Mouse (Mus musculus): ENCODE data around the gene Magi2.

The Magi2 gene

DNA sequence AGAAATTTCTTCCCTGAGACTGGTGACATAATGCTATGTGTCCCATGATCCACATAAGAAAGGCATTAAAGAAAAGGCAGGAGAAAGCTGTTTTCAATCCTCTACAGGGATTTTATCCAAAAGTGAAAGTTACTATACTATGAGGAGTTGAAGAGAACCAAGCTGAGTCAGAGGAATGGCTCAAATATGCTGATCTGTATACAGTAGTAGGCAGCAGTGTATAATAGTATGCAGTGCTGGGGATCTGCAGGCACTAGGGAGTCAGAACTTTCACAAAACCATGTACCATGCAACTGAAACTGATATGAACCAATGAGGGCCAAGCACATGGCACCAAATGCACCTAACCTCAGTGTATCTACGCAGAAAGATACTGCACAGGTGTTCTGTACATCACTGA lies 855.5 kb downstream of the Magi2 start:
- no peak for DNase-seq

DNA sequence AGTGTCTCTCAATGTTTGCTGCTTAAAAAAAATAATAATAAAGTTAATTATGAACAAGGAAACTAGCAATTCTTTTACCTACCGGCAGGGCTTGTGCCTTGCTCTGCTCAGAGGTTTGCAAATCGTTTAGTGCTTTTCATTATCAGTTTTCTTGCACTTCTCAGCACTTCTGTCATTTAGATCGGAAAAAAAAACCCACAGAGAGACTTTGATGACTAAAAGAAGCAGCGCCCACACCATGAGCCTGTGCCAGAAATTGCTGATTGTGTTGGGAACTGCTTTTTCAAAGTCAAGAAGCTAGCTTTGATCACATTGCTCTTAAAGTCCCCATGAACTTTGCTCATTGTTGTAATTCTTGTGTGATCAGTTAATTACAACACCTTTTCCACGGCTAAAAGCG lies 860.2 kb downstream of the Magi2 start:
- no peak for DNase-seq

GRCm38 (mm10) chr5:20103869-20104268 lies 877.0 kb downstream of the Magi2 start:
- DNase-seq: no peak

GRCm38 (mm10) chr5:20104496-20104895 lies 877.7 kb downstream of the Magi2 start:
- DNase-seq: no peak

DNA sequence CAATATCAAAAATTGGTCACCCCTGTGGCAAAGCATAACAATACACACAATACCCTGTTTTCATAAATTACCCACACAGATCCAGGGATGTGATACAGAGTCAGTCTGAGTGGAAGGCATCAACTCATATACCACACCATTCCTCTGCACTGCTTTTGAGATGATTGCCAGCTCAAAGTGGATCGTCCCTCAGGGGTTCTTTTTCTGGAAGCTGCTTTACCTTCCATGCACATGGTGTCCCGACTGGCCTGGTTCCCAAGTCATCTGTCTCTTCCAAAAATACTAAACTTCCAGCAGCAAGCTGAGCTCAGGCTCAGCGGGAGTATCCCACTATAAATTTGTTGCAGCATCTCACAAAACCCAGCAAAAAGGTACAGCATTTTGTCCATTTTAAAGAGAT lies 882.7 kb downstream of the Magi2 start:
- peak; percentile 59 for DNase-seq

- no peak for DNase-seq
Measured at GRCm38 (mm10) chr5:20117156-20117555, 890.3 kb downstream of the Magi2 start.

GRCm38 (mm10) chr5:20140235-20140634 lies 913.4 kb downstream of the Magi2 start:
- DNase-seq: no peak

GRCm38 (mm10) chr5:20140662-20141444 lies 914.0 kb downstream of the Magi2 start:
- no peak for DNase-seq

DNA sequence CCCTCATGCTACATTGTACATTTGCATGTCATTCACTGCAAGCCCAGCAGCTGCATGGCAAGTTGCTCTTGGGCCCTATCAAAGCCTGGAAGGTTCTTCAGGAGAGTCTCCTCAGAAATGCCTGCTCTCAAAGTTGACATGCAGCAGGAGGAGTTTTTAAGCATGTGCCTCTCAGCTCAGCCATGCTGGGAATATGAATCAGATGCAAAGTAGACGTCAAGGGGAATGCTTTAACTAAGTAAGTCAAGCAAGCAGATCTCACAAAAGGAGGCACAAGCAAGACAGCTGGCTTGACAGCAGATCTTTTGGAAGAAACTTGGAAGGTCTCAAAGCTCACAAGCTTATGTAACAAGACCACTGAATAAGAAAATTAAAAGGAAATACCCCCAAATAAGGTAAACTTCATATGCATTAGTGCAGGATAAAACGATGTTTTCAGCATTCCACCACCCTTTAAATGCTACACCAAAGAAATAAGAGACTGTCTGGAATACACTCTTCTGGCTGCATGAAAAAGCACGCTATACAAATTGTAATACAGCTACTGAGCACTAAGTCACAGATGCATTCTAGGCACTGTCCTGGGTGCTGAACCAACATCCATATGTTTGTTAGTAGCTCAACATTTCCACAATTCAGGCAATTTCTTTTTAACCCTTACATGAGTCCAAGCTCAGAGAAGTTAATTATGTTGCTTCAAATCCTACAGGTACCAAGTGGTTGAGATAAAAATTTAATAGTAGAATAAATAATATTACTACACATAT lies 926.7 kb downstream of the Magi2 start:
- no peak for DNase-seq

GRCm38 (mm10) chr5:20196765-20197164 lies 969.9 kb downstream of the Magi2 start:
- no peak for DNase-seq

GRCm38 (mm10) chr5:20197395-20197794 lies 970.6 kb downstream of the Magi2 start:
- DNase-seq: no peak

DNA sequence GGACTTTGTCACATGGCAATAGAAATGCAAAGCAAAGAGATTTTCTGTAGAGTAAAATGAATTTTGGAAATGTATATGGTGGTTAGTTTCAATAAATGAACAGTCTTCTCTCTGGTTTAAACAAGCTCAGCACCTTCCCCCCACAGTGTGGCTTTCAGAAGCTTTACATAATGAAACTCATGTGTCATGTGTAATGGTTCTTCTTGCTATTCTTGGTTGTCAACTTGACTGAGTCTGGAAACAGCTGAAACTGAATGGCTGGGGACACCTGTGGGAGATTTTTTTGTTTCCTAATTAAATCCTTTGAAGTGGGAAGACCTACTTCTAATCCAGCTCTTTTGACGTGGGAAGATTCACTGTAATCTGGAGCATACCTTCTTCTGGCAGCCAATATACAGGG lies 974.5 kb downstream of the Magi2 start:
- no peak for DNase-seq

- no peak for DNase-seq
Measured at GRCm38 (mm10) chr5:20208110-20208509, 981.3 kb downstream of the Magi2 start.

GRCm38 (mm10) chr5:20213299-20213698 lies 986.5 kb downstream of the Magi2 start:
- DNase-seq: no peak

DNA sequence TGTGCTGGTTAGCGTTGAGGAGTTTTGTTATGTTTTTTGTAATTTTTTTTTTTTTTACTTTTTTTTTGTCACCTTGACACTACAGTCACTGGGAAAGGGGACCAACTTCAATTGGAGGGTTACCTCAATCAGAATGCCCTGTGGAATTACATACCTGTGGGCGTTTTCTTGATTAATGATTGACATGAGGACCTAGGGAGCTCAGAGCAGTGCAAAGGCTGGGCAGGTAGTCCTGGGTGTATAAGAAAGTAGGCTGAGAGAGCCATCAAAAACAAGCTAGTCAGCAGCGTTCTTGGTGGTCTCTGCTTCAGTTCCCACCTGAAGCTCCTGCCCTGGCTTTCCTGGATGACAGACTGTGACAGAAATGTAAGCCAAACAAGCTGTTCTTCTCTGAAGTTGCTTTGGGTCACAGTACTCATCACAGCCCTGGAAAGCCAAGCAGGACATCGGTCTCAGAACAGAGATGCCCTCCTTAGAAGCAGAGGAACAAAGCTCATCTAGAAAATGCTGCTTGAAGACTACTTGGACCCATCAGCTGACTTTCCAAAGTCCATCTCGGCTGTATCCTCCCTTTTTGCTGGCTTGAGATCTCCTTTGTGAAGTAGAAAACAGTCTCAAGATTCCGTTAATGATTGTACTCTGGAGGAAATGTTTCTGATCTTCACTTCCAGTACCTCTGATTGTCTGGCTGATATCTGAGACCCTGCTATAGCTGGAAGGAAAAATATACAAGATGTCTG lies 999.8 kb downstream of the Magi2 start:
- DNase-seq: no peak

DNA sequence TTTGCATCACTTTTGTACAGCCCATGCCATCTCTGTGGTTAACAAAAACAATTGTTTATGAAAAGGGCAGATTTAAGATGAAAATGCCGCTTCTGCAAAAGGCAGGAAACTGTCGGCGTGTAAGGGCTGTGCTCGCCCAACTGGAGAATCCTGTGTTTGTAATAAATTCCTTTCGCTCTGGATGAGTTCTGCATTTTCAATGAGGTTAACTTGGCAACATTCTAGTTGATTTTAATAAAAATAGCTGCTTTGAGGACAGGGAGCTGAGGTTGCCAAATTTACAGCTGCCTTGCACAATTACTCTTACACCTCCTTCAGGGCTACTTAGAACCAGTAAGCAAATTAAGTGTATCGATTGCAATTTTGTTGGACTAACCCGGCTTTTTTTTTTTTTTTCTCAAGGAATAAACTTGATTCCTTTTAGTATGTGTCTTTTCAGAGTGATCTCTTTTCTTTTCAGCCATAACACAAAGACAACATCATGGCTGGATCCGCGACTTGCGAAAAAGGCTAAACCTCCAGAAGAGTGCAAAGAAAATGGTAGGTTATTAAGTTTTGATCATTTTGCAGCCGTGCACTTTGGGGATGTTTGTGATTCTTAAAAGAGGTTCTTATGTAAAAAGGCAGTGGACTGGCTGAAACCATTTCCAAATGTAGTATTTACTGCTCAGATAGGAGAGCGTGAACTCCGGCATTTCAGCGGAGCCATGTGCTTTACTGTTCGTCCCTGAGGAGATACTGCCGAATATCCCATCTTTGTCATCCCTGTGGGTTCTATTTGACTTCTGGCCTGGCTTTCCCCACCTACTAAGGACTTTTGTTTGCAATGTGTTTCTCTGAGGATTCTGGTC lies 1001.3 kb downstream of the Magi2 start:
- no peak for DNase-seq

GRCm38 (mm10) chr5:20231908-20232307 lies 1005.1 kb downstream of the Magi2 start:
- DNase-seq: no peak

DNA sequence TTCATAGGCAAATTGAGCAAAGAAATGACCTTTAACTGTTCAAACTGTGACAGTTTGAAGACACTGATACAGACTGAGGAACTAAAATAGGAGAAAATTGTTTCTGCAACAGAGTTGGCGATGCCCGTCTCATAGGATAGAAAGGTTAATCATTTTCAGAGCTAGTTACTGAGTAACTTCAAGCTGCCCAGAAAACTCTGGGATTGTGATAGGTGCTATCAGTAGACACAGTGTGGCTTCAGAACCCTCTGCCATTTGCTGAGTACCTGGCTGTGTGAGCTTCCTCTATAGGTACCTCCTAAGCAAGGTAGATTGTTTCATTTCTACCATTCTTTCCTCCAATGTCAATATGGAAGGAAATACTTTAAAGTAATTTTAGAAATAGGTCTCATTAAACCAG lies 1014.7 kb downstream of the Magi2 start:
- DNase-seq: no peak

- no peak for DNase-seq
Measured at GRCm38 (mm10) chr5:20242496-20242895, 1015.7 kb downstream of the Magi2 start.

- DNase-seq: no peak
Measured at GRCm38 (mm10) chr5:20249382-20249781, 1022.5 kb downstream of the Magi2 start.

GRCm38 (mm10) chr5:20251541-20251940 lies 1024.7 kb downstream of the Magi2 start:
- peak; percentile 24 for DNase-seq

DNA sequence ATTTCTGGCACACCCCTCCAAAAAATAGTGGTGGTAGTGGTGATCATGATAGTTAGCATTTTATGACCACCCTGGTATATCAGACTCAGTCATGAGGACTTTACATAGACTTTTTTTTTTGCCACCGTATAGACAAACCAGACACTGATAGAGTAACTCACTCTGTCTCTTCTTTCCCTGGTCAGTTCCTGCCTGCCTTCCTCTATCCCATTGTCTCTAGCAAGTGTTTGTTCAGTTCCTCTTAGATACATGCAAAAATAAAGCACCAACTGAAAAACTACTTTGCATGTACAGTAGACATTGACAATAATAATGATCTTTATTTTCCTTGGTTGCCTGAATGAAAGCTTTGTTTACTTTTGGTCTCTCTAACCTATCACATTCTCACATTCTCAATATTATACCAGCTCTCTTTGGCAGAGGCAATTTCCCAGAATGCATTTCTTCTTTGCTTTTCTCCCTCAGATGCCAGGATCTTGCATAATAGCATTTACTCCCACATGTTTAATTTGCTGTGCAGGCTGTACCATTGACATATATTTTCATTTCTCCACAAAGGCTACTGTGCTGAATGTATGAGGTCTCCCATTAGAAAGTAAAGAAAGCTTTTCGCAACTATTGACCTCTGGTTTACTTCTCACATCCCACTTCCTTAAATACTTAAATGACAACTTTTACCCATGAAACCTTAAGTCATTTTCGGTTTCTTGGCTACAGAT lies 1029.5 kb downstream of the Magi2 start:
- no peak for DNase-seq
